Mouse (Mus musculus) limb, embryonic 14.5 days (tissue): ENCODE results near the gene Gpr137c. TPM values are rescaled to one million over a fixed set of nuclear protein-coding genes. Genes with fewer than 3 reads are reported as not detected.

Source experiments
- ATAC-seq: fragments of 200-750 bp; cut with Nextera tagmentation; 2 replicates; pipeline ENCODE4 v1.8.0; 2017; ENCODE audit warnings: low read depth, moderate number of reproducible peaks, moderate TSS enrichment; ENCODE audit not compliant: low FRiP score
- DNase-seq: peaks from one replicate; pipeline ENCODE4 v3.0.0-alpha.2; 2015; ENCODE audit warnings: low spot score
- H3K27ac ChIP-seq: fragments of 300-500 bp; sonication (generic); replicated peaks from 2 replicates; pipeline ENCODE4 v1.5.1; 2014; ENCODE audit warnings: low read depth, mild to moderate bottlenecking, low read length, moderate library complexity, mixed read lengths
- H3K27me3 ChIP-seq: fragments of 300-500 bp; sonication (generic); 2 replicates; pipeline ENCODE4 v1.6.1; 2014; ENCODE audit warnings: low read length, mixed read lengths; ENCODE audit not compliant: control insufficient read depth, insufficient read depth
- H3K36me3 ChIP-seq: fragments of 300-500 bp; sonication (generic); 2 replicates; pipeline ENCODE4 v1.6.1; 2014; ENCODE audit warnings: mild to moderate bottlenecking, low read length, moderate library complexity, mixed read lengths; ENCODE audit not compliant: control insufficient read depth, insufficient read depth
- H3K4me1 ChIP-seq: fragments of 300-500 bp; sonication (generic); 2 replicates; pipeline ENCODE4 v1.6.1; 2014; ENCODE audit warnings: antibody characterized with exemption, low read length, mixed read lengths; ENCODE audit not compliant: control insufficient read depth, insufficient read depth
- H3K4me2 ChIP-seq: fragments of 300-500 bp; sonication (generic); replicated peaks from 2 replicates; pipeline ENCODE4 v1.6.1; 2014; ENCODE audit warnings: low read depth, mild to moderate bottlenecking, low read length, moderate library complexity; ENCODE audit not compliant: severe bottlenecking
- H3K4me3 ChIP-seq: fragments of 300-500 bp; sonication (generic); replicated peaks from 2 replicates; pipeline ENCODE4 v1.5.1; 2014; ENCODE audit warnings: low read length
- H3K9ac ChIP-seq: fragments of 300-500 bp; sonication (generic); 2 replicates; pipeline ENCODE4 v1.6.1; 2014; ENCODE audit warnings: mild to moderate bottlenecking, low read depth, low read length, moderate library complexity; ENCODE audit not compliant: severe bottlenecking
- H3K9me3 ChIP-seq: fragments of 300-500 bp; sonication (generic); 2 replicates; pipeline ENCODE4 v1.6.1; 2016; ENCODE audit warnings: low read length; ENCODE audit not compliant: control insufficient read depth
- POLR2A ChIP-seq: fragments of 200-500 bp; IDR thresholded peaks from 2 replicates; pipeline ENCODE4 v1.8.0; 2012; ENCODE audit warnings: inconsistent platforms, mild to moderate bottlenecking, moderate library complexity, borderline replicate concordance; ENCODE audit not compliant: insufficient read depth, insufficient read length; ENCODE audit errors: extremely low read depth
- WGBS: fragments of 180-500 bp; shearing (Covaris S2); extraction: QIAGEN DNeasy Blood & Tissue Kit; methylation state at CpG from one replicate; pipeline ENCODE4 v1.1.7; 2014; 5-methylcytosine and 5-hydroxymethylcytosine counted together
- polyA plus RNA-seq, 2 experiments: library from polyadenylated mRNA; depleted of rRNA in 1 of 2; stranded (reverse) in 1 of 2; unstranded in 1 of 2; fragments of >200 nt; fragmentation: Nextera tagmentation in 1 of 2; extraction: Ambion mirVana in 1 of 2; gene quantifications; 2 replicates each; pipeline versions ENCODE4 v1.2.1 to v1.2.3; 2012 to 2014

Gpr137c gene
- polyA plus RNA-seq, 2 experiments: 2.8 to 8.9 TPM

GRCm38 (mm10) chr14:45328072-45328713 is 108.7 kb downstream of the Gpr137c start:
- Histone ChIP-seq H3K4me1 (peaks cover 3% of the 10 kb centered on the region; the same call in 1 of the 2 replicates), H3K9ac (no peak overlapping the region), H3K27me3 (no peaks in the 10 kb centered on the region), H3K9me3 (no peaks in the 10 kb centered on the region), H3K4me3 (no peak overlapping the region), H3K4me2 (no peak overlapping the region), H3K36me3 (peaks cover 19% of the 10 kb centered on the region), H3K27ac (no peak overlapping the region)
- DNase-seq (no peak), ATAC-seq (no peak)
- 85% methylated on average over 4 of the region's 4 CpGs for WGBS
- no peak for TF ChIP-seq POLR2A

DNA sequence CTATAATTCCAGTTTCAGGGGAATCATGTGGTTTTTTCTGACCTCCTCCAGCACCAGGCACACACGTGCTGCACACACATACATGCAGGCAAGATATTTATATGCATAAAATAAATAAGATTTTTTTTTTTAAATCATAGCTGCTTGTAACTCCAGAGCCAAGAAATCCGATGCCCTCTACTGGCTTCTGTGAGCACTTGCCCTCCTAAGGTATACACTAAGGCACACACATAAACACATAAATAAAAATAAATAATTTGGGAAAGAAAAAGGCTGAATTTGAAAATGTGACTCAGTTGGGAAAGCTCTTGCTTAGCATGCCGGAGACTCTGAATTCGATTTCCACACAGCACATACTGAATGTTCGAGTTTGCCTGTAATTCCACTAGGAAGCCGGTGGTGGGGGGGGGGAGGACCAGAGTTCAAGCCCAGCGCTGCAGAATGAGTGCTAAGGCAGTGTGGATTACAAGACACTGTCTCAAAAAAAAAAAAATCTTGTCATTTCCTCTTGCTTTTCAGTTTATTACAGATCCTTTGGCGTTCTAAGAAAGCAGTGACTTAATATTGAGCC is 109.6 kb downstream of the Gpr137c start:
- peaks cover 3% of the 10 kb centered on the region; the same call in 1 of the 2 replicates for H3K4me1 ChIP-seq
- no peak overlapping the region for H3K27ac ChIP-seq
- TF ChIP-seq POLR2A: no peak

DNA sequence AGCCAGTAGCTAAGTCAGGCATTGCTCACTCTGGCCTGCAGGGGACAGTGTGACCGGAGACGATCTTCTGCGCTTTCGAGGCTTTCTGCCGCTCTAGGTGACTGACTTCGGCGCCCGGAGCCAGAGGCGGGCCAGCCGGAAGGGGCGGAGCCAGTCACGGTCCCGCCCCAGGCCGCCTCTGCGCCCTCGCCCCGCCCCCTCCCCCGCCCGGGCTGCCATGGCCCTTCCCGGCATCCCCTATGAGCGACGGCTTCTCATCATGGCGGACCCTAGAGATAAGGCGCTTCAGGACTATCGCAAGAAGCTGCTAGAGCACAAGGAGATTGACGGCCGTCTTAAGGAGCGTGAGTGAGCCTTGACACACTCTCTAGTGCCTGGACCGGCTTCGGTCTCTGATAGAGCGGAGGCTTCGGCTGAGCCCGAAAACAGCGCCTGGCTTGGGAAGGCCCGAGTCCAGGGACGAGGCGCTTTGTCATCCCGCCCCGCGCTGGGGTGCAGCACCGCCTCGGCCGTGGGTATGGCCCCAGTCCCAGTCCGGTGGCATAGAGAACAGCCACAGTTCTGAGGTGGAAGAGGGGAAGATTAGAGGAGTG is 110.2 kb downstream of the Gpr137c start, which contains the start of gene Psmc6:
Psmc6 (plus strand) TSS at position 200 of the 593 bp plus-strand sequence.
- Histone ChIP-seq H3K4me1 (peaks cover 3% of the 10 kb centered on the region; the same call in 1 of the 2 replicates), H3K27me3 (no peaks in the 10 kb centered on the region), H3K9me3 (no peaks in the 10 kb centered on the region), H3K9ac (peak within 1 kb of the TSS; percentile 87), H3K36me3 (peaks cover 29% of the 10 kb centered on the region), H3K4me2 (peak within 1 kb of the TSS; percentile 58), H3K4me3 (peak within 1 kb of the TSS; percentile 76), H3K27ac (peak within 1 kb of the TSS; percentile 55)
- ATAC-seq (peak; percentile 97), DNase-seq (peak; percentile 95)
- 0% methylated on average over 38 of the region's 44 CpGs for WGBS
- TF ChIP-seq POLR2A: peak; percentile 90; the same call in 1 of the 2 replicates

More for the DNA sequence above, 109.6 kb downstream of the Gpr137c start:
- H3K9ac ChIP-seq: 0 out of 2 replicates have a peak overlapping the region, but pooled peaks have one; percentile 36
- no peak for DNase-seq
- H3K27me3 ChIP-seq: no peaks in the 10 kb centered on the region
- peak overlapping the region; percentile 39 for H3K4me2 ChIP-seq
- ATAC-seq: peak; percentile 47; the same call in 1 of the 2 replicates
- WGBS: 20% methylated on average over 8 of the region's 8 CpGs
- H3K9me3 ChIP-seq: no peaks in the 10 kb centered on the region
- peak overlapping the region; percentile 76 for H3K4me3 ChIP-seq
- H3K36me3 ChIP-seq: peaks cover 24% of the 10 kb centered on the region

Other genes starting within 250 kb of the Gpr137c start
- gene Ptger2, start 231.5 kb upstream of the Gpr137c start, polyA plus RNA-seq (2012; rRNA removed): 0.50 and 0.85 TPM in 2 replicates
- gene Ptger2, start 231.5 kb upstream of the Gpr137c start, polyA plus RNA-seq (2014; fragmentation: Nextera tagmentation; extraction: Ambion mirVana): 0.54 and 1.1 TPM in 2 replicates
- 11.7 and 12.7 TPM in 2 replicates for gene Txndc16, start 611 bp downstream of the Gpr137c start, polyA plus RNA-seq (2012; rRNA removed)
- gene Txndc16, start 611 bp downstream of the Gpr137c start, polyA plus RNA-seq (2014; fragmentation: Nextera tagmentation; extraction: Ambion mirVana): 14.4 and 18.0 TPM in 2 replicates
- 21.6 and 24.5 TPM in 2 replicates for gene Ero1l, start 99.1 kb downstream of the Gpr137c start, polyA plus RNA-seq (2012; rRNA removed)
- 28.0 and 30.5 TPM in 2 replicates for gene Ero1l, start 99.1 kb downstream of the Gpr137c start, polyA plus RNA-seq (2014; fragmentation: Nextera tagmentation; extraction: Ambion mirVana)
- 91.9 and 124 TPM in 2 replicates for gene Psmc6, start 110.1 kb downstream of the Gpr137c start, polyA plus RNA-seq (2012; rRNA removed)
- gene Psmc6, start 110.1 kb downstream of the Gpr137c start, polyA plus RNA-seq (2014; fragmentation: Nextera tagmentation; extraction: Ambion mirVana): 147 and 166 TPM in 2 replicates
- gene Styx, start 131.4 kb downstream of the Gpr137c start, polyA plus RNA-seq (2012; rRNA removed): 21.9 and 23.3 TPM in 2 replicates
- 74.1 and 88.7 TPM in 2 replicates for gene Styx, start 131.4 kb downstream of the Gpr137c start, polyA plus RNA-seq (2014; fragmentation: Nextera tagmentation; extraction: Ambion mirVana)
- 19.8 and 20.4 TPM in 2 replicates for gene Gnpnat1, start 185.2 kb downstream of the Gpr137c start, polyA plus RNA-seq (2012; rRNA removed)
- gene Gnpnat1, start 185.2 kb downstream of the Gpr137c start, polyA plus RNA-seq (2014; fragmentation: Nextera tagmentation; extraction: Ambion mirVana): 46.5 and 46.9 TPM in 2 replicates